Mouse (Mus musculus) embryonic fibroblast, embryonic 13.5 days (primary cell): ENCODE data around the gene March6.

ENCODE experiments used
- CTCF ChIP-seq: IDR thresholded peaks from 2 replicates; pipeline ENCODE4 v1.5.1; 2011; ENCODE audit warnings: mild to moderate bottlenecking, control low read depth, low read length, moderate library complexity, borderline replicate concordance; ENCODE audit not compliant: insufficient read depth
- POLR2A ChIP-seq: IDR thresholded peaks from 2 replicates; pipeline ENCODE4 v1.6.1; 2011; ENCODE audit warnings: low read depth, mild to moderate bottlenecking, control low read depth, low read length, moderate library complexity

DNA sequence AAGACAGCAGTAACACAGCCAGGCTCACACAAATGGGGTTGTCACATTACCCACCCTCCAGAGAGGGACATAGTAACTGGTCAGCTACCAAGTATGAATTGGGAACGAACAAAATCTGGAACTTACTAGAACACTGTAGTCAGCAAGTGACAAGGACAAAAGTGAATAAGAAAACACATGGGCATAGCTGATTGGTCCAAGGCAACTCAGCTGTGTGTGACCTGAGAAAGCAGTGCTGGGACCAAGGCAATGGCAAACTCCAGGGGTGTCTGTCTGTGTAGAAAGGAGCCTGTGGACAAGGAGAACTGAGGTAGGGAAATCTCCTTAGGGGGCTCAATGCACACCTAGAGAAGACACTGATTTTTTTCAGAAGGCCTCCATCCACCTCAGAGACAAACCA lies 19.1 kb downstream of the March6 start:
- TF ChIP-seq CTCF (no peak), POLR2A (no peak)
